Mouse (Mus musculus) activated CD4-positive, CD25-positive, alpha-beta regulatory T cell, adult 9 weeks (primary cell): ENCODE data around the gene Engase. TPM values are rescaled to one million over a fixed set of nuclear protein-coding genes. Genes with fewer than 3 reads are reported as not detected.

ENCODE experiments used
- polyA plus RNA-seq: library from polyadenylated mRNA; unstranded; fragments of 100-300 nt; shearing (Covaris generic); gene quantifications from one replicate; pipeline ENCODE4 v1.2.1, GENCODE M21; 2017

Gene Engase
- polyA plus RNA-seq = 13.1 TPM

GRCm38 (mm10) chr11:118476396-118477373 is at the start of gene Engase:
Engase (plus strand) TSS chr11:118476829.

DNA sequence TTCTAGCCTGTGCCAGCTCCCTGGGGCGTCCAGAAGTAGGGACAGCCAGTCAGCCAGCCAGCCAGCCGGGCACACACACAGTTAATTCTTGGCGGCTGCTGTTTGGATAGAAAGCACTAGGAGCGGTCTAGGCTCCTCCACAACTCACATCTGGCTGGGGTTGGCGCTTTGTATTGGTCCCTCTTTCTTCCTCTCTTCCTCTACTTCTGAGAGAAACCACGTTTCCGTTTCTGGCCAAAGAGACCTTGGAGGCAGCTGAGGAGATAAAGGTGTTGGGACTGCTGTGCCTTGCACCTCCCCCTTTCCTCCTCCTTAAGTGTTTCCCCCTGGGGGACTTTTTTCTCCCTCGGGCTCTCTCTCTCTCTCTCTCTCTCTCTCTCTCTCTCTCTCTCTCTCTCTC is 48.6 kb upstream of the Engase start, which contains the start of gene C1qtnf1:
Gene C1qtnf1, plus strand, starts transcription at position 218 of the 400 bp plus-strand sequence.

Other genes starting within 250 kb of the Engase start
- gene Cyth1, start 228.2 kb upstream of the Engase start, polyA plus RNA-seq = 291 TPM
- 32.2 TPM for gene Usp36, start 186.6 kb upstream of the Engase start, polyA plus RNA-seq
- not detected for gene Cep295nl, start 134.3 kb upstream of the Engase start, polyA plus RNA-seq
- 3.0 TPM for gene Timp2, start 121.1 kb upstream of the Engase start, polyA plus RNA-seq
- gene Lgals3bp, start 74.7 kb upstream of the Engase start, polyA plus RNA-seq = 149 TPM
- gene Cant1, start 57.7 kb upstream of the Engase start, polyA plus RNA-seq = 54.1 TPM
- not detected for gene C1qtnf1, start 48.6 kb upstream of the Engase start, polyA plus RNA-seq